Mouse (Mus musculus): Measurements from ENCODE around the gene Tspan31.

The Tspan31 gene

GRCm38 (mm10) chr10:127041774-127042338 lies 28.2 kb downstream of the Tspan31 start:
- DNase-seq = peak; percentile 94 to 96

GRCm38 (mm10) chr10:127041274-127041766 lies 28.7 kb downstream of the Tspan31 start, which contains the start of the genes Mettl1 and Eef1akmt3:
Gene Mettl1, plus strand, starts transcription at chr10:127041414.
Gene Eef1akmt3, minus strand, starts transcription at chr10:127041513.
- DNase-seq = peak; percentile 60 to 69

- DNase-seq = peak; percentile 31 to 48
These were observed 29.4 kb downstream of the Tspan31 start for GRCm38 (mm10) chr10:127040569-127041214.

GRCm38 (mm10) chr10:127037641-127038040 lies 32.4 kb downstream of the Tspan31 start:
- DNase-seq = no peak

- no peak for DNase-seq
These were observed 33.8 kb downstream of the Tspan31 start for GRCm38 (mm10) chr10:127036273-127036672.

- no peak for DNase-seq
These were observed 36.7 kb downstream of the Tspan31 start for GRCm38 (mm10) chr10:127033301-127033741.

GRCm38 (mm10) chr10:127030336-127031296 lies 39.4 kb downstream of the Tspan31 start, which contains the start of gene Tsfm:
Gene Tsfm, minus strand, starts transcription at chr10:127030840.
- peak; percentile 96 to 97 for DNase-seq

GRCm38 (mm10) chr10:127018422-127018821 lies 51.6 kb downstream of the Tspan31 start:
- DNase-seq = no peak

All from cerebellum, postnatal 14 days (tissue).